Mouse (Mus musculus): ENCODE data around the gene S100a9.

DNA sequence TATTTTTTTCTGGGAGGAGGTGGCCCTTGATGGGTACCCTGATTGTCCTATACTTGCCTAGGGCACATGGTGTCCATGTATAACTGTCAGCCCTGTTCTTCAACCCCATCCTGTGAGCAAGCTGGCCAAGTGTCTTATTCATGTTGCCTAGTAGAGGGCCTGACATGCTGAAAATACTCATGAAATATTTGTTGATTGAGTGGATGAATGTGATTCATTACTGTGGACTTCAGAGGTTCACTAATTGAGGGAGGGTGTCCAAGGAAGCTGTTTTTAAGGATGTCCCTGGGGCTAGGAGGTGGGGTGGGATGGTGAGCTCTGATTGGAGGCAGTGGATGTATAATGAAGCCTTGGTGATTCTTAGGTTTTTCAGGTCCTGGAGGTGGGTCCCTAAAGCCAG is 41.8 kb downstream of the S100a9 start, which contains the start of gene S100a7a:
- TF ChIP-seq EP300 (IDR thresholded peaks at IDR 0.05; ENCODE audit: low read depth) (no peak), CTCF (IDR thresholded peaks at IDR 0.05; ENCODE audit: low read depth) (no peak)

All from liver, embryonic 14.5 days (tissue).